16 mouse cellular contexts compared by ENCODE assay signal in genomic region chr4:36566544-36566943, GRCm38 (mm10).
"Had no signal": no experiment of that assay in that cellular context is flagged by ENCODE, and none has a peak within 500 bp of the region (broad histone marks: within the 10 kb centered on the region; RNA-seq: fewer than 3 reads in every experiment).

No protein-coding gene starts in this region.

- H3K36me3 ChIP-seq: lung, embryonic 15.5 days; midbrain, embryonic 13.5 days; midbrain, embryonic 15.5 days; neural tube, embryonic 12.5 days; stomach, embryonic 15.5 days had no signal

- ATAC-seq: liver, postnatal 0 days; midbrain, embryonic 13.5 days; midbrain, embryonic 15.5 days had no signal

- H3K4me3 ChIP-seq: lung, embryonic 15.5 days; megakaryocyte, embryonic 14.5 days; midbrain, embryonic 13.5 days; midbrain, embryonic 15.5 days; neural tube, embryonic 12.5 days; stomach, embryonic 15.5 days had no signal

- H3K9ac ChIP-seq: liver, postnatal 0 days; lung, embryonic 15.5 days; midbrain, embryonic 13.5 days; midbrain, embryonic 15.5 days; neural tube, embryonic 12.5 days; stomach, embryonic 15.5 days had no signal

- H3K4me1 ChIP-seq: lung, embryonic 15.5 days; megakaryocyte, embryonic 14.5 days; midbrain, embryonic 13.5 days; midbrain, embryonic 15.5 days; neural tube, embryonic 12.5 days; stomach, embryonic 15.5 days had no signal

- H3K4me2 ChIP-seq: lung, embryonic 15.5 days; midbrain, embryonic 11.5 days; midbrain, embryonic 13.5 days; midbrain, embryonic 15.5 days; neural tube, embryonic 12.5 days; stomach, embryonic 15.5 days had no signal

- H3K27me3 ChIP-seq: lung, embryonic 15.5 days; megakaryocyte, embryonic 14.5 days; midbrain, embryonic 13.5 days; midbrain, embryonic 15.5 days; neural tube, embryonic 12.5 days; stomach, embryonic 15.5 days had no signal

- H3K27ac ChIP-seq: lung, embryonic 15.5 days; midbrain, embryonic 13.5 days; midbrain, embryonic 15.5 days; neural tube, embryonic 12.5 days; stomach, embryonic 15.5 days; stomach, postnatal 0 days had no signal

- DNase-seq: liver, postnatal 0 days; lung, adult 2 months; lung, postnatal 10 days; lung, postnatal 4 days; right cerebral cortex, postnatal 14 days; thymus, adult 2 months; thymus, postnatal 25 days; thymus, postnatal 4 days had no signal

- H3K9me3 ChIP-seq: lung, embryonic 15.5 days; megakaryocyte, embryonic 14.5 days; midbrain, embryonic 13.5 days; midbrain, embryonic 15.5 days; neural tube, embryonic 12.5 days; stomach, embryonic 15.5 days had no signal
